Mouse (Mus musculus): ENCODE measurements around the gene Lhx6. TPM values are rescaled to one million over a fixed set of nuclear protein-coding genes. Genes with fewer than 3 reads are reported as not detected.
A peak's percentile ranks its signal among the peaks of the same experiment; 100 is the strongest.

Gene Lhx6
- polyA plus RNA-seq, 1 experiment: 1.8 TPM

DNA sequence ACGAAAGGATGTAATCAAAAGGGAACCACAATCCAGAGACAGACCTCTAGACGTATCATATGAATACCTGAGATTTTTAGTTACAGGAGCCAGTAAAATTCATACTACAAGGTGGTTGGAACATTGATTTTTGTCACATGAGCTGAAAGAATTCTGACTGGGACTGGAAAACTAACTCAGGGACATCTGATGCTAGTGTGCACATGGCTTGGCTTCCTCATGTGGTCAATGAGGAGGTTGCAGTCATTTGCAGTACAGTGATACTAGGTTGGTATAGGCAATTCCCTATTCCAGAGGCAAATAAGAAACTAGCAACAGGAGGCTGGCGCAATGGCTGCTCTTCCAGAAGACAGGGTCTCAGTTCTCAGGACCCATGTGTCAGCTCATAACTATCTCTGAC is 7.4 kb upstream of the Lhx6 start:
- H3K4me3 ChIP-seq (replicated peaks; ENCODE audit: extremely low read depth, low read depth, low read length): no peak overlapping the region
- DNase-seq: no peak
- WGBS: 84% methylated on average over 3 of the region's 3 CpGs
- H3K4me1 ChIP-seq (ENCODE audit: control insufficient read depth, insufficient read depth, low read length): no peaks in the 10 kb centered on the region
- TF ChIP-seq CTCF (IDR thresholded peaks at IDR 0.05; ENCODE audit: insufficient read depth, low read length): no peak
- TF ChIP-seq POLR2A (IDR thresholded peaks at IDR 0.05; ENCODE audit: borderline replicate concordance, extremely low read depth, low read depth, low read length): no peak

- TF ChIP-seq CTCF (IDR thresholded peaks at IDR 0.05; ENCODE audit: insufficient read depth, low read length) (no peak), POLR2A (IDR thresholded peaks at IDR 0.05; ENCODE audit: borderline replicate concordance, extremely low read depth, low read depth, low read length) (no peak)
- H3K4me3 ChIP-seq (replicated peaks; ENCODE audit: extremely low read depth, low read depth, low read length): no peak overlapping the region
- peaks cover 5% of the 10 kb centered on the region; the same call in 1 of the 2 replicates for H3K4me1 ChIP-seq (ENCODE audit: control insufficient read depth, insufficient read depth, low read length)
- DNase-seq: no peak
- WGBS: 26% methylated on average over 7 of the region's 7 CpGs
These were observed 3.4 kb upstream of the Lhx6 start for GRCm38 (mm10) chr2:36108615-36109014.

GRCm38 (mm10) chr2:36104436-36104955 is 712 bp downstream of the Lhx6 start:
- Histone ChIP-seq H3K4me3 (replicated peaks; ENCODE audit: extremely low read depth, low read depth, low read length) (peak overlapping the region; percentile 45), H3K4me1 (ENCODE audit: control insufficient read depth, insufficient read depth, low read length) (peaks cover 5% of the 10 kb centered on the region; the same call in 1 of the 2 replicates)
- DNase-seq: peak; percentile 20
- TF ChIP-seq POLR2A (IDR thresholded peaks at IDR 0.05; ENCODE audit: borderline replicate concordance, extremely low read depth, low read depth, low read length): no peak
- TF ChIP-seq CTCF (IDR thresholded peaks at IDR 0.05; ENCODE audit: insufficient read depth, low read length): no peak
- WGBS: 1% methylated on average over 32 of the region's 32 CpGs

DNA sequence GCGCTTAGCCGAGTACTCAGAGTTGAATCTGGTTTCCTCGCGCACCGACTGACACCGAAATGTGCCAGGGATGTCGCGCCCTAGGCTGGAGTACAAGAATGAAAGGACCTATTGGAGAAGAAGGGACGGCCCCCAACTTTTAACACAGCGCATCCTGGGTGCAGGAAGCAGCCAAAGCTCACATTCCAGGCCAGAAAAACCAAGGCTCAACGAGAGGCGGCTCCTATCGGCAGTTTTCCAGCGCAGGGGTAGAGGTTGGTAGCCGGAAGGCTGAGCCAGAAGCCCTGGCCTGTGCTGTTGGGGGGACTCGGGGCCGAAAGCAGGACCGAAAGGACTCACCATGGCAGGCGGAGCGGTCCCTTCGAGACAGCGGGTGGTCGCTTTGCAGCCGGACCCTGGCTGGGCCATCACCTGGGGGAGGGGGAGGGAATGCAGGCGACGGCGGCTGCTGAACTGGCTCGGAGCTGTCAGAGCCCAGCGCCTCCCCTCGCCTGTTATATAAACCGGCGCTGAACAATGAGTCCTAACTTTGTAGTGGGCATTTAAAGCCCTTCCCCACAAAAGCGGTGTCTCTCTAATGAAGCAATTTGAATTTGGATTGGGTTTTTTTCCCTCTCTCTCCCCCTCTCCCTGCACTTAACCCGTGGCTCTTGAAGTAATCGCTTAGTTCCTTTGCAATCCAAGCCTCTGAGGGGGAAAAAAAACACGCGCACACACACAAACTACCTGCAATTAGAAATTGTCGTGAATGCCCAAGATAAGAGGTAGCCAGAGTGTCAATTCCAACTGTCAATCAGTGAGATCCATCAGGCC is 1.4 kb downstream of the Lhx6 start:
- WGBS: 6% methylated on average over 38 of the region's 38 CpGs
- no peak for TF ChIP-seq CTCF (IDR thresholded peaks at IDR 0.05; ENCODE audit: insufficient read depth, low read length)
- TF ChIP-seq POLR2A (IDR thresholded peaks at IDR 0.05; ENCODE audit: borderline replicate concordance, extremely low read depth, low read depth, low read length): no peak
- DNase-seq: peak; percentile 32
- Histone ChIP-seq H3K4me1 (ENCODE audit: control insufficient read depth, insufficient read depth, low read length) (peaks cover 5% of the 10 kb centered on the region; the same call in 1 of the 2 replicates), H3K4me3 (replicated peaks; ENCODE audit: extremely low read depth, low read depth, low read length) (peak overlapping the region; percentile 43)

DNA sequence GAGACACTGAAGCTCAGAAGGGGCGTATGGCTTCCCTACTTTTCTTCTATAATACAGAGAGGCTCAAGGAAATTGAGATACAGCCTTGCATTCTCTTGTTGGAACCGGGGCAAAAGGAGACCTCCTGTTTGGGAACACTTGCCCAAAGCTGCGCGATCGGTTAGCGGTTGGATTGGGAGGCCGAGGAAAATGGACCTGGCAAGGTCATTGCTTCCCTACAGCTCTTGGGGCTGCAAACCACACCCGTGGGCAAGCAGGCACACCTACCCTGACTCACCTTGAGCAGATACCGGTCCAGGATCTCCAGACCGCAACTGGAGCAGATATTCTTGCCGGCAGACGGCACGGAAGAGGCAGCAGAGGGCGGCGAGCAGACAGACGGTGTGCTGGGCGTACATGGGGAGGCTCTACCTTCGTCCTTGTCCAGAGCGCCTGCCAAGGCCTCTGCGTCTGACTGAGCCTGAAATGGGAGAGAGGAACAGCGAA is 2.1 kb downstream of the Lhx6 start:
- no peak for DNase-seq
- H3K4me3 ChIP-seq (replicated peaks; ENCODE audit: extremely low read depth, low read depth, low read length): no peak overlapping the region
- peaks cover 5% of the 10 kb centered on the region; the same call in 1 of the 2 replicates for H3K4me1 ChIP-seq (ENCODE audit: control insufficient read depth, insufficient read depth, low read length)
- TF ChIP-seq CTCF (IDR thresholded peaks at IDR 0.05; ENCODE audit: insufficient read depth, low read length) (no peak), POLR2A (IDR thresholded peaks at IDR 0.05; ENCODE audit: borderline replicate concordance, extremely low read depth, low read depth, low read length) (no peak)
- 22% methylated on average over 21 of the region's 21 CpGs for WGBS

- DNase-seq: peak; percentile 13
- no peak for TF ChIP-seq POLR2A (IDR thresholded peaks at IDR 0.05; ENCODE audit: borderline replicate concordance, extremely low read depth, low read depth, low read length)
- no peak for TF ChIP-seq CTCF (IDR thresholded peaks at IDR 0.05; ENCODE audit: insufficient read depth, low read length)
- Histone ChIP-seq H3K4me3 (replicated peaks; ENCODE audit: extremely low read depth, low read depth, low read length) (no peak overlapping the region), H3K4me1 (ENCODE audit: control insufficient read depth, insufficient read depth, low read length) (peaks cover 5% of the 10 kb centered on the region; the same call in 1 of the 2 replicates)
- 27% methylated on average over 21 of the region's 21 CpGs for WGBS
These were observed 2.7 kb downstream of the Lhx6 start for GRCm38 (mm10) chr2:36102559-36102946.

DNA sequence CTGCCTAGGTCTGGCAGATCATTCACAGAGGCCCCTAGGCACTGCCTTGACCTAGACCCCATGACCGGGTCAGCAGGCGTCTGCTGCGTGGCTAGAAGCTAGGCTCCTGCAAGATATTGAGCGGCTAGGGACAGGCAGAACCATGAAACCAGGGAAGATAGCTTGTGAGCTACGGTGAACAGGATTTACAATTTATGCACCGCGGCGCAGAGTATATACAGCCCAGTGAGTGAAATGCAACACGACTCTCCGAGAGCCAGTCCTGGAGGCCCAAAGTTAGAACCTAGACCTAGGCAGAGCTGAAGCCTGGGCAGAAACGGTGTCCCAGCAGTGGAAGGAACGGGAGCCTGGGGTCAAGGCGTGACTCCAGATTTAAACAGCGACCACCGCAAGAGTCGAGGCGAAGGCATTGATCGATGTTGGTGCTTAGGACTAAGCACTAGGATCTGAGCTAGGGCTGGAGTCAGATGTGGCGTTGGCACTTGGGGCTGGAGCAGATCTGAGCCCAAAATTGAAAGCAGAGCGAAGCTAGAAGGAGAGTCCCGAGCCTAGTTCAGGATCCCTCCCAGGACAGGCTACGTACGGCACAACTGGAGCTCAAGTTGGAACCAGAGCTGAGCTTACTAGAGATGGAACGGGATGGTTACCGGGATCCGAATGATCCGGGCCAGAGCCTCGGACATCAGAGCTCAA is 3.2 kb downstream of the Lhx6 start:
- no peak for TF ChIP-seq POLR2A (IDR thresholded peaks at IDR 0.05; ENCODE audit: borderline replicate concordance, extremely low read depth, low read depth, low read length)
- TF ChIP-seq CTCF (IDR thresholded peaks at IDR 0.05; ENCODE audit: insufficient read depth, low read length): no peak
- WGBS: 37% methylated on average over 28 of the region's 28 CpGs
- Histone ChIP-seq H3K4me3 (replicated peaks; ENCODE audit: extremely low read depth, low read depth, low read length) (no peak overlapping the region), H3K4me1 (ENCODE audit: control insufficient read depth, insufficient read depth, low read length) (peaks cover 5% of the 10 kb centered on the region; the same call in 1 of the 2 replicates)
- no peak for DNase-seq

DNA sequence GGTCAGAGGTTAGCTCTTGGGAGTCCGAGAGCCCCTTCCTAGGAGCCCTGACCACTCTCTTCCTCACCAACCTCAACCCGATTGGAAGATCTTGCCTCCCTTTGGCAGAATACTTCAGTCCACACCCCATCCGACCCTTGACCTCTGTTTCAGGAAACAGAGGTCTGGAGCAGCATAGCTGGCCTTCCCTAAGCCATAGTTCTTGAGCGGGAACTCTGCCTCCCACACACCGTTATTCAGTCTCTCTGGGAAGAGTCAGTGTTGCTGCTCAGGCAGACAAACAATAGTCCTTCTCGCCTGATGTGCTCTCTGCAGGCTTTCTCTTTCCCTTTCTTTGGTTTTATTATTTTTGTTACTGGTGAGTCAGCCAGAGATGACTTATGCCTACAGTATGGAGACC is 5.5 kb downstream of the Lhx6 start:
- Histone ChIP-seq H3K4me3 (replicated peaks; ENCODE audit: extremely low read depth, low read depth, low read length) (no peak overlapping the region), H3K4me1 (ENCODE audit: control insufficient read depth, insufficient read depth, low read length) (no peaks in the 10 kb centered on the region)
- no peak for DNase-seq
- TF ChIP-seq CTCF (IDR thresholded peaks at IDR 0.05; ENCODE audit: insufficient read depth, low read length) (no peak), POLR2A (IDR thresholded peaks at IDR 0.05; ENCODE audit: borderline replicate concordance, extremely low read depth, low read depth, low read length) (no peak)
- WGBS: 45% methylated on average over 6 of the region's 6 CpGs

- Histone ChIP-seq H3K4me3 (replicated peaks; ENCODE audit: extremely low read depth, low read depth, low read length) (no peak overlapping the region), H3K4me1 (ENCODE audit: control insufficient read depth, insufficient read depth, low read length) (no peaks in the 10 kb centered on the region)
- 44% methylated on average over 5 of the region's 5 CpGs for WGBS
- no peak for DNase-seq
- TF ChIP-seq CTCF (IDR thresholded peaks at IDR 0.05; ENCODE audit: insufficient read depth, low read length): no peak
- no peak for TF ChIP-seq POLR2A (IDR thresholded peaks at IDR 0.05; ENCODE audit: borderline replicate concordance, extremely low read depth, low read depth, low read length)
These were observed 7.2 kb downstream of the Lhx6 start for GRCm38 (mm10) chr2:36098021-36098420.

Data from lung, adult 2 months (tissue).